Mouse (Mus musculus): ENCODE data around the gene Anp32a. TPM values are rescaled to one million over a fixed set of nuclear protein-coding genes. Genes with fewer than 3 reads are reported as not detected.

The Anp32a gene
- polyA plus RNA-seq, 1 experiment = 578 TPM

DNA sequence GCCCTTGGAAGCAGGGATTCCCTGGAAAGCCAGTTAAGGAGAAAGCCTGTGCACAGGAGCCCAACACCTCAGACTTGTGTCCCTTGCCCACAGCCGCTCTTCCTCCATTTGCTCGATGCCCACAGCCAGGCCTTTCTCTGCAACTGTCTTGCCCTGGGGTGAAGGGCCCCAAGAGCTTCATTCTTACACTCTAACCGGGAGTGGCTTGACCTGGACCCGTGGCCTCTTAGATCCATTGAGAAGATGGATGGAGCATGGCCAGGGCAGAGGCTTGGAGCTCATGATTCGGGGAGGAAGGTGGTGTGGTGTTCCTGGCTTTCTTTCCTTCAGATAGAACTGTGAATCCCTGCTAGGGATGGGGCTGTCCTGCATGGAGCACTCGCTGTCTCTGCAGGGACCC lies 28.1 kb downstream of the Anp32a start:
- 0 out of 2 replicates have a peak overlapping the region, but pooled peaks have one; percentile 12 for H3K27ac ChIP-seq (replicated peaks; ENCODE audit: low read depth, low read length)
- H3K4me3 ChIP-seq (ENCODE audit: insufficient read depth, low read depth, low read length) = no peak overlapping the region
- peaks cover 76% of the 10 kb centered on the region for H3K4me1 ChIP-seq (ENCODE audit: control insufficient read depth, insufficient read depth, insufficient read length, low read length)

DNA sequence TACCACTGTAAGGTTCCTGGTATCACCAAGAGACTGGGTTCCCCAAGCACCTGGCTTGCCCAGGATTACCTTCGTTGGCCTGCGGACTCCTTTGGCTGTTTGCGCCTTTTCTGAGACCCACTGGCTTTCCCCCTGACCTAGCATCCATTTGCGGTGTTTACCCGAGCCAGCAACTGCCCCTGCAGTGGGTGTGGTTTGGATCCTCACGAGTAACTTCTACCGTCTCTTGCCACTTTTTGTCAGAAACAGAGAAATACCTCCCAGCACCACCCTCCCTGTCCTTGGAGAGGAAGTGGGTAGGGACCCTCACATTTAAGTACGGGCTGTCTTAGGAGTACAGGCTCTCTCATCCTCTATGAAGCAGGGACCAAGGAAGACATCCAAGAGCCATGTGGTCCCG lies 29.1 kb downstream of the Anp32a start:
- peaks cover 71% of the 10 kb centered on the region for H3K4me1 ChIP-seq (ENCODE audit: control insufficient read depth, insufficient read depth, insufficient read length, low read length)
- no peak overlapping the region for H3K4me3 ChIP-seq (ENCODE audit: insufficient read depth, low read depth, low read length)
- no peak overlapping the region for H3K27ac ChIP-seq (replicated peaks; ENCODE audit: low read depth, low read length)

DNA sequence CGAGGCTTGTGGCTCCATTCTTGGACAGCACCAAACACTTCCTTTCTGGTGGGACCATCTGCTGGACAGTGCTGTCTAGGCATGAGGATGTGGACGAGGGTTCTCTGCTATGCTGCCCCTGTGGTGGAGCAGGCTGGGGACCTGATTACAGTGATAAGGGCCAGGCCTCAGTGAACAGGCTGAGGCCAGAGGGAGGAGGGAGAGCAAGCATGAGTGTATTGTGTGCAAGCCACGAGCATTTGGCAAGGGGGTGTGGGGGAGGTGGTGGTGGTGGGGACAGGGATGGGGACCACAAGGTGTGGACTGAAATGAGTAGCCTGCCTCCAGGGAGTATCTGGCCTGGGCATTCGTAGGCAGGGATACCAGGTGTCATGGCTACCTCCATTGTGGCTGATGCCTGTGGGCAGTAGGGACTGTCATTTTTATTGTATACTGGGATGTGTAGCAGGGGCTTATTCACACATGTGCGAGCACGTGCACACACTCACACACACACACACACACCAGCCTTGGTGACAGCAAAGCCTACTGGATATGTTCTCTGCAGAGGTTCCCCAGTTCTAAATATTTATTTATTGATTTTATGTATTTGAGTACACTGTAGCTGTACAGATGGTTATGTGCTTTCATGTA lies 29.7 kb downstream of the Anp32a start:
- no peak overlapping the region for H3K27ac ChIP-seq (replicated peaks; ENCODE audit: low read depth, low read length)
- H3K4me3 ChIP-seq (ENCODE audit: insufficient read depth, low read depth, low read length) = no peak overlapping the region
- peaks cover 71% of the 10 kb centered on the region for H3K4me1 ChIP-seq (ENCODE audit: control insufficient read depth, insufficient read depth, insufficient read length, low read length)

DNA sequence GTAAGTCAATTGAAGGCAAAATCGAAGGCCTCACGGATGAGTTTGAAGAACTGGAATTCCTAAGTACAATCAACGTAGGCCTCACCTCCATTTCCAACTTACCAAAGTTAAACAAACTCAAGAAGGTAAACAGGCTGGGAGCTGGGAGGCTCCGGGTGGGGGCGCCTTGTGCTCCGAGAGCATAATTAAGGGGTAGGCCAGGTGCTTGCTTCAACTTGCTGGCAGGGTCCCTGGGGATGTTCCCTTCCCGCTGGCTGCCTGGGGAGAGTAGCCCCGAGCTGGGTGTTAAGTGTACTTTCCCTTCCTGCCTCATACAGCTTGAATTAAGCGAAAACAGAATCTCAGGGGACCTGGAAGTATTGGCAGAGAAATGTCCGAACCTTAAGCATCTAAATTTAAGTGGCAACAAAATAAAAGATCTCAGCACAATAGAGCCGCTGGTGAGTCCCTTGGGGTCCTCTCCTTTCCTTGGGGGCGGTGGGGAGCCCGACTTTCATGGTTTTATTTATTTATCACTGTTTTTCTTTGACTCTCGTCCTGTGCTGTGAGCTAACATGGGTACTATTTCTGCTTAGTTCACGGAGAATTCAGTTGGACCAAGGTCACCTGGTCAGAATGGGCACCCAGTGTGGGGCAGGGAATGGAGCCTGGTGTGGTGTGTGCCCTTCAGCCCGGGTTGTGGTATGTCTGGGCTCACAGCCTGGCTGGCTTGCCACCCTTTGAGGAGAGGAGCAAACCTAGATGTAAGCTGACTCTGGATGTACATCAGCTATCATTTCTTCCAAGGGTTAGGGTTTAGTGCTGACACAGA lies 30.9 kb downstream of the Anp32a start:
- peak overlapping the region; percentile 49 for H3K27ac ChIP-seq (replicated peaks; ENCODE audit: low read depth, low read length)
- H3K4me3 ChIP-seq (ENCODE audit: insufficient read depth, low read depth, low read length) = no peak overlapping the region
- H3K4me1 ChIP-seq (ENCODE audit: control insufficient read depth, insufficient read depth, insufficient read length, low read length) = peaks cover 61% of the 10 kb centered on the region

DNA sequence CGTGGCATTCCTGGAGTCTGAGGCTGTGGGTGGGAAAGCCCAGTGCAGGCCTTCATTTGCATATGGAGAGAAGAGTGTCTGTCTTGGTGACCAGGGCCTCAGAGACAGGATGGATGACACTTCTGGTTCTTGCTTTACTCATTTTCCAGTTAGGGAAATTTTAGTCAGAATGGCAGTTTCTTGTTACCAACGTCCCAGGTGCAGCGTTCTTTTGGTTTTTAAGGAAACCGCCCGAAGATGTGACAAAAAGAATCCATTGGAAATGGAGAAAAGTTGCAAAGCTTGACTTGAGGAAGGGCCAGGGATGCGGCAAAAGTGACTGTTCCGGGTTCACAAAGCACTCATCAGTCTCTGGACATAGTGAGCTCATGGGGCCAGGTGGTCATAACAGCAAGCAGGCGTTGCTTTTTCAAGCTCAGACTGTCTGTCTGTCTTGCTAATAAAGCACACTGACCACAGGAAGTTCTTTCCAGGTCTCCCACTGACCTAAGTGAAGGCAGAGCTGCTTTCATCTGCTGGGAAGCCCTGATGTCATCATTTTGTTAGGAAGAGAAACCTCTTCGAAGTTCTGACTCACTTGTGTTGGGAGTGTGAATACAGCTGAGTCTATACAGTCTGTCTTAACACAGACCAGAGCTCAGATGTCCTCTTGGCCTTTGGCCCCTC lies 31.6 kb downstream of the Anp32a start:
- H3K27ac ChIP-seq (replicated peaks; ENCODE audit: low read depth, low read length) = peak overlapping the region; percentile 58
- no peak overlapping the region for H3K4me3 ChIP-seq (ENCODE audit: insufficient read depth, low read depth, low read length)
- H3K4me1 ChIP-seq (ENCODE audit: control insufficient read depth, insufficient read depth, insufficient read length, low read length) = peaks cover 55% of the 10 kb centered on the region

DNA sequence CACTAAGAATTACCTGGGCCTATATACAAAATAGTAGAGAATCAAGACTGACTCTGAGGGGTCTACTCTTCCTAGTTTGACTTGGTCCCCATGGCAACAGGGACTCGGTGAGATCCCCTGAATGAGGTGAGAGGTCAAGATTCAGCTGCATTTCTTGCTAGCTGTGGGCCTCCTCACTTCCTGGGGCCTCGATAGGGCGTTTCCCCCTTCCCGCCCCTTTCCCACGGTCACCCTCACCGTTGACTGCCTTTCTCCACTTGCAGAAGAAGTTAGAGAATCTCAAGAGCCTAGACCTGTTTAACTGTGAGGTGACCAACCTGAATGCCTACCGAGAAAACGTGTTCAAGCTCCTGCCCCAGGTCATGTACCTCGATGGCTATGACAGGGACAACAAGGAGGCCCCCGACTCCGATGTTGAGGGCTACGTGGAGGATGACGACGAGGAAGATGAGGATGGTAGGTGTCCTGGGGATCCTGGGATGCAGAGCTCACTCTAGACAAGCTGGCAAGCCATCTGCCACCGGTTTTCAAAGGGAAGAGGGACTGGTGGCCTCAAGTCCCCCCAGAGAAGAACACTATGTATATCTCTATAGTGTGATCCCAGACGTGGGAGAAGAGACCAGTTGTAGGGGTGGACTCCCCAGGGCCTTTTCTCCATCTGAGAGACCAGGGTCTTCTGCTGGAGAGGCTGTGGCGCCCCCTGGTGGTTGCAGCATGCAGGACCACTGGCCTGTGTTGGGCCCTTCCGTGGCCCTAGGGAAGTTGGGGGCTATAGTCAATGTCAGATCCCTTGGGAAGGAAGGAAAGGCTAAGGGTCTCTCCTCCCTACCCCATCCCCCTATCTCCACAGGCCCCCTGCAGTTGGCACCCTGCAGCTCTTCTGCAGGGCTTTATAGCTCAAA lies 32.4 kb downstream of the Anp32a start:
- H3K4me1 ChIP-seq (ENCODE audit: control insufficient read depth, insufficient read depth, insufficient read length, low read length) = peaks cover 47% of the 10 kb centered on the region
- no peak overlapping the region for H3K4me3 ChIP-seq (ENCODE audit: insufficient read depth, low read depth, low read length)
- peak overlapping the region; percentile 86 for H3K27ac ChIP-seq (replicated peaks; ENCODE audit: low read depth, low read length)

DNA sequence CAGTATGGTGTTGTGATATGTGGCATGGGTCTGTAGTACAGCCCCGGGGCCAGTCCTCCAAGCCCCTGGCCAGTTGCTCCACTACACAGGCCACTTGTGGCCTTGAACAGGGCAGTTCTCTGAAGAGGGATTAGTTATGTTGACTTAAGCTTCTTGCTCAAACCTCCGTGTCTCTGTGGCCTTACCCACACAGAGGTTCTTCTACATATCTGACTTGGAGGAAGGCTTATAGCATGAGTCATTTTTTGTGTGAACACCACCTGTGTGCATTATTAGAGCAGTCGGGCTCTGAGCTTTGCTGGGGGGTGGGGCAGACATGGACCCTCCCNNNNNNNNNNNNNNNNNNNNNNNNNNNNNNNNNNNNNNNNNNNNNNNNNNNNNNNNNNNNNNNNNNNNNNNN lies 33.2 kb downstream of the Anp32a start:
- peak overlapping the region; percentile 24; the same call in 1 of the 2 replicates for H3K4me3 ChIP-seq (ENCODE audit: insufficient read depth, low read depth, low read length)
- peak overlapping the region; percentile 86 for H3K27ac ChIP-seq (replicated peaks; ENCODE audit: low read depth, low read length)
- peaks cover 39% of the 10 kb centered on the region for H3K4me1 ChIP-seq (ENCODE audit: control insufficient read depth, insufficient read depth, insufficient read length, low read length)

DNA sequence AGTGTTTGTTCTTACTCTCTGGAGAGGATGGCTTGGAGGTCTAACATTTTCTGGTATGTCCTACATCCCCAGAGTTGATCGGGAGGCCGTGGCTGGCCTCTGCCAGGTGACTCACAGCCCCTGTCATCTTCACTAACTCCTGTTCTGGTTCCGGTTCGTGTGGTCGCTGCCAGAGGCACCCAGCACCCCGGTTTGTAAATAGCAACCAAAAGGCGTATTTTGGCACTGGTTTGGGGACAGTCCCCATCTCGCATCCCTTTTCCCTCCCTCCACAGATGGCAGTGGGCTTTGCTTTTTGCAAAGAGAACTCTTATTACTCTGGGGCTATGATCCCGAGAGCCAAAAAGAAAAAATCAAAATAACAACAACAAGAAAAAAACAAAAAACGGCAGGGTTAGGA lies 36.8 kb downstream of the Anp32a start:
- Histone ChIP-seq H3K4me3 (ENCODE audit: insufficient read depth, low read depth, low read length) (no peak overlapping the region), H3K4me1 (ENCODE audit: control insufficient read depth, insufficient read depth, insufficient read length, low read length) (peaks cover 36% of the 10 kb centered on the region), H3K27ac (replicated peaks; ENCODE audit: low read depth, low read length) (no peak overlapping the region)

DNA sequence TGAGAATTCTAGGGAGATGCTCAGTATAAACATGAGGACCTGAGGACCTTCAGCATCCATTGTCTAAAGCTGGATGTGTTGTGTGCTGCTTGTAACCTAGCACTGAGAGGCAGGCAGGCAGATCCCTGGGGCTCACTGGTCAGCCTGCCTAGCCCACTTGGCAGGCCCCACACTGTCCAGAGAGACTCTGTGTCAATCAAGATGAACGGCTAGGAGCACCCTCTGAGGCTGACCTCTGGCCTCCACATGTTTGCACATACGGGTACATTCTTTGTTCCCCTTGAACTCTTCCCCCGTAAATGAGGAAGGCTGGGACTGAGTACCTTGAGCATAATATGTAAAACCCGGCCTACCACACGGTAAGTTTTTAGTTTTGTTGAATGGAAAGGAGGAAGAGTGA lies 39.3 kb downstream of the Anp32a start:
- H3K4me1 ChIP-seq (ENCODE audit: control insufficient read depth, insufficient read depth, insufficient read length, low read length) = peaks cover 27% of the 10 kb centered on the region
- peak overlapping the region; percentile 88 for H3K27ac ChIP-seq (replicated peaks; ENCODE audit: low read depth, low read length)
- no peak overlapping the region for H3K4me3 ChIP-seq (ENCODE audit: insufficient read depth, low read depth, low read length)

DNA sequence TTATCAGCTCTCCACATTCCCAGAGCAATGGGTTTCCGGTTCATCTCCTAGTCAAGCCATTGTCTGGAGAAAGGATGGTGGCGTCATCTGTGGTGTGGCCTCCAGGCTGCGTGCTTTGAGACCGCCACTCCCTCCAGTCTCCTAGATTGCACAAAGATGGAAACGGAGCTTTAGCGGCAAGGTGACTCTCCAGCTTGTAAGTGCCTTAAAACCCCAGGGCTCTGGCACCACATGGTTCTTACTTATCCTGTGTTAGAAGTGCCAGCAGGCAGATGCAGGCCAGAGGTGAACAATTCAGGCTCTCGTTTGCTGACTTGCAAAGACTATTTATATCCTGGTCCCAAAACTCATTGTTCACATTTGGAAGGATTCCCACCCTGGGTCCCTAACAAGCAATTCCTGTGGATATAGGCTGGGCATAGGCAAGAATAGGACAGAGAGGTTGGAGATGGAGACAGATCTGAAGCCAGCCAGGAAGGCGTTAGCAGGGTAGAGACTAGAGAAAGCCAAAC lies 40.4 kb downstream of the Anp32a start:
- no peak overlapping the region for H3K4me3 ChIP-seq (ENCODE audit: insufficient read depth, low read depth, low read length)
- H3K27ac ChIP-seq (replicated peaks; ENCODE audit: low read depth, low read length) = peak overlapping the region; percentile 88
- peaks cover 26% of the 10 kb centered on the region for H3K4me1 ChIP-seq (ENCODE audit: control insufficient read depth, insufficient read depth, insufficient read length, low read length)

DNA sequence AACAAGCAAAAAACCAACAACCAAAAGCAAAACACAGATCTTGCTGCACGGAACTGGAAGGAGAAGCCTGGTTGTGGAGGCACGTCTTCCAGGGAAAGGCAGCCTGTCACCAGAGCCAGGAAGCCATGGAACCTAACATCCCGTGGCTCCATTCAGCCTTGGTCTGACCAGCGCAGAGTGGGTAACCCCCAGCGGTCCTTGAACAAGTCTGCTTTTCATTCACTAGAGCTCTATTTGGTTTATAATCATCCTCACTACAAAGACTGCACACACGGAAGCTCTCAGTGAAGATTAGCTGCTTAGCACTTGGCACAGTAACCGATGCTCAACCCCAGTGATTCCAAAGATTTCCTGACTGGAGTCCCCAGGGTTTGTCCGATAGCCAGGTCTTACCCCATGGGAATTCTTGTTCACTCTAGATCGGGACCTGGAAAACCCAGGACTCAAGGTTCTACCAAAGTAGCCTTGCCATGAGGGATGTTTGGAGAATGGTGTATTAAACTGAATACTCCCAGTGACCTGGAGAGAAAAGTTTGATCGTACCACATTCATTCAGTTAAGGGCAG lies 41.5 kb downstream of the Anp32a start:
- no peak overlapping the region for H3K4me3 ChIP-seq (ENCODE audit: insufficient read depth, low read depth, low read length)
- H3K27ac ChIP-seq (replicated peaks; ENCODE audit: low read depth, low read length) = peak overlapping the region; percentile 88
- H3K4me1 ChIP-seq (ENCODE audit: control insufficient read depth, insufficient read depth, insufficient read length, low read length) = peaks cover 30% of the 10 kb centered on the region

DNA sequence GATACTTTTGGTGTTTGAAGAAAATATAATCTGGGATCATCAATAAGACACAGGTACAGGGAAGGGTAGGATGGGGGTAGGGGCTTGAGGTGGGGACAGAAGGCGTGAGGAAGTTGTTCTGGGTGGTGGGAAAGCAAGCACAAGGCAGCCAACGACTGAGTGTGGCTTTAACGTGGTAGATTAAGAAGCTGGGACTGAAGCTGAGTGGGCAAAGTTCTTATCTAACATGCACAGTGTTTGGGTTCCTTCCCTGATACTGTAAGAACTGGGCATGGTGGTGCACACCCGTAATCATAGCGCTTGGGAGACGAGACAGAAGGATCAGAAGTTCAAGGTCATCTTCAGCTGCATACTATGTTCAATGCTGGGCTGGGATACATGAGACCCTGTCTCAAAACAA lies 44.0 kb downstream of the Anp32a start:
- H3K27ac ChIP-seq (replicated peaks; ENCODE audit: low read depth, low read length) = no peak overlapping the region
- H3K4me1 ChIP-seq (ENCODE audit: control insufficient read depth, insufficient read depth, insufficient read length, low read length) = peaks cover 27% of the 10 kb centered on the region
- no peak overlapping the region for H3K4me3 ChIP-seq (ENCODE audit: insufficient read depth, low read depth, low read length)

DNA sequence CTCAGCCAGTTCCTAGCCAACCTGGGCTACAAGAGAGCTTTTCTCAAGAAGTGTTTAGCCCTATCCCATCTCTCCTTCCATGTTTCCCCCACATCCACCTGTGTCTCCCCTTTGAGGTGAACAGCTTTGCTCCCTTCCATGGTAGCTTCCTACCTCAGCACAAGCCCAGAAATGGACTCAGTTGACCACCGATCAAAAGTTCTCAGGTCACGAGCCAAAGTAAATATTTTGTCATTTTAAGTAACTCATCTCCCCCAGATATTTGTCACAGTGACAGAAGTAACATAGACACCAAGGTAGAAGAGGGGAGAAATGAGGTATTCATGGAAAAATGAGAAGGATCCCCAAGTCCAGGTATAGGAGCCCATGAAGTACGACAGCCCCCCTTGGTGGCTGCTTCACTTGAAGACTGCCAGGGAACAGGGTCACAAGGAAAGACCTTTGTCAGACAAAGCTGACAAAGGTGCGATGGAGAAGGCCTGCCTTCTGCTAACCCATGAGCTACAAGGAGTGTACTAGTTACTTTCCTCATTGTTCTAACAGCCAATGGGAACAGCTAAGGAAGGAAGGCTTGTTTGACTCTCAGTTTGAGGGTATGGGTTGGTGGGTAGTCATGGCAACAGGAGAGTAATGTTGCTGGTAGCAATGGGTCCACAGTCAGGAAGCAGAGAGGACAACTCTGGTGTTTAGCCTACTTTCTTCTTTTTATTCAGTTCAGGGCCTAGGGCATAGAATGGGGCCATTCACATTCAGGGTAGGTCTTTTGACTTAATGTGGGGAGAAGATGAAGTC lies 44.8 kb downstream of the Anp32a start:
- Histone ChIP-seq H3K4me1 (ENCODE audit: control insufficient read depth, insufficient read depth, insufficient read length, low read length) (peaks cover 19% of the 10 kb centered on the region), H3K4me3 (ENCODE audit: insufficient read depth, low read depth, low read length) (no peak overlapping the region), H3K27ac (replicated peaks; ENCODE audit: low read depth, low read length) (no peak overlapping the region)

DNA sequence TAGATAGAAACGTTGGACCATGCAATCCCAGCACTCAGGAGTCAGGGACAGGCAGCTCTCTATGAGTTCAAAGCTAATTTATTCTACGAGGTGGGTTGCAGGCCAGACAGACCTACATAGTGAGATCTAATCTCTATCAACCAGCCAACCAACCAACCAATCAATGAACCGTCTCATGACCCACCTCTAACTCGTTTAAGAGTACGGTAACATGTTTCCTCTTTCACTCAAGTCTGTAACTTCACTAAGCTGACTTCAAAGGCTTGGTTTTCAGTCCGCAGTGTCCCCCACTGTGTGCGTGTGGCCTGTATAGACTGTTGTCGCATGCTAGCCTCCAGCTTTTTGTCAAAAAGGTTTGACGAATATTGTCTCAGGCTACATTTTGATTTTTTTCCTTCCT lies 48.6 kb downstream of the Anp32a start:
- Histone ChIP-seq H3K27ac (replicated peaks; ENCODE audit: low read depth, low read length) (no peak overlapping the region), H3K4me3 (ENCODE audit: insufficient read depth, low read depth, low read length) (no peak overlapping the region), H3K4me1 (ENCODE audit: control insufficient read depth, insufficient read depth, insufficient read length, low read length) (peaks cover 4% of the 10 kb centered on the region; the same call in 1 of the 2 replicates)

Data from brown adipose tissue, adult 24 weeks (tissue).